Mouse (Mus musculus): ENCODE results near the gene Olfr824.
"Not testable (repeated sequence)": the region's sequence is repeated elsewhere in the genome, so short reads cannot be mapped to it uniquely, and the experiment has no call there.

GRCm38 (mm10) chr10:130129900-130130299 is at the start of gene Olfr824:
- not testable (repeated sequence) for TF ChIP-seq POLR2A (IDR thresholded peaks at IDR 0.05; ENCODE audit: insufficient read length, low read depth); SRF (IDR thresholded peaks at IDR 0.05; ENCODE audit: control insufficient read depth, insufficient read length, low read depth); E2F4 (IDR thresholded peaks at IDR 0.05; ENCODE audit: insufficient read depth); USF1 (IDR thresholded peaks at IDR 0.05; ENCODE audit: low read depth); MAX (IDR thresholded peaks at IDR 0.05; ENCODE audit: low read depth); TCF3 (IDR thresholded peaks at IDR 0.05; ENCODE audit: insufficient read length, low read depth)

All from myocyte (in vitro differentiated cells).